Mouse (Mus musculus) urinary bladder, postnatal 14 days (tissue): Measurements from ENCODE around the gene H2-DMa.

Experiments used
- DNase-seq: peaks from one replicate; pipeline ENCODE4 v3.0.0; 2021; ENCODE audit warnings: low spot score

Gene H2-DMa

DNA sequence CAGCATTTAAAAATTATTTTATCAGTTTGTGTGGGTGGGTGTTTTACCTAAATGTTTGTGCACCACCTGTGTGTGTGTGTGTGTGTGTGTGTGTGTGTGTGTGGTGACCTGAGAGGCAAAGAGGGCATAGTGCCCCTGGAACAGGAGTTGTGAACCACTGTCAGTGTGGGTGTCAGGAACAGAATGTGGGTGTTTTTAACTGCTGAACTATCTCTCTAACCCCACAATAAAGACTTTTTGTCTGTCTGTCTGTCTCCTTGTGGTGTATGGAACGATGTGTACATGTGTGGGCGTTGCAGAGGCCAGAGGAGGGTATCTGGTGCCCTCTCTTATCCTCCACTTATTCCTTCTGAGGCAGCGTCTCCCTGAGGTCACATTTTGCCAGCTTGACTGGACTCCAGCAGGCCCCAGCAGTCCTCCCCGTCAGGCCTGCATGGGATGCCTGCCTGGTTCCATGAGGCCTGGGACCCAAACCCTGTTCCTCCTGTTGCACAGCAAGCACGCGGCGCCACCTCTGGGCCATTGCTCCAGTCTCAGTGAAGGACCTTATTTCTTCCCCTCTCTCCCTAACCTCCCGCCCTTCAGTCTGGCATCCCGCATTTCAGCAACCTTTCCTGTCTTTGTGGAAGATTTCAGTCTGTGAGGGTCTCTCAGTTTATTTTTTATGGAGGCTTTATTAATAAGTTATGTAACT is 45.0 kb downstream of the H2-DMa start:
- peak; percentile 10 for DNase-seq

DNA sequence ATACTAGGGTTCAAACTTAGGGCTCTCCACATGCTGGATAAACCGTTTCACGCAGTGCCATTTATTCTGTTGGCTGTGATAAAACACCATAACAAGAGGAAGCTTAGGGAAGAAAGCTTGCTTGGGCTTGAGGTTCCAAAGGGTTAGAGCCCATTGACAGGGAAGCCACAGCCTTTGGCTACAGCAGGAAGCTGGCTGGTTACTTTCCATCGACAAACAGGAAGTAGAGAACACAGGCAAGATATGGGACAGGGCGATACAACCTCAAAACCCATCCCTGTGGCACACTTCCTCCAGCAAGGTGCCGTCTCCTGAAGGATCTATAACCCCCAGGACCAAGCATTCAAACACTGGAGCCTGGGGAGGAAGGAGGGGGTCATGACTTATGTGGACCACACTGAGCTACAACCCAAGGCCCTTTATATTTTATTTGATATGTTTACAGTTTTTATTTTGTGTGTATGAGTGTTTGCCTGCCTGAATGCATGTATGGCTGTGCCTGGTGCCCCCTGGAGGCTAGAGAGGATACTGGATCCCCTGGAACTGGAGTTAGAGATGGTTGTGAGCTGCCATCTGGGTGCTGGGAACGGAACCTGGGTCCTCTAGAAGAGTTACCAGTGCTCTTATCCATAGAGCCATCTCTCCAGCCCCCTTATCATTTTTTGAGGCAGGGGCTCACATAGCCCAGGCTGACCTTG is 45.8 kb downstream of the H2-DMa start:
- no peak for DNase-seq

DNA sequence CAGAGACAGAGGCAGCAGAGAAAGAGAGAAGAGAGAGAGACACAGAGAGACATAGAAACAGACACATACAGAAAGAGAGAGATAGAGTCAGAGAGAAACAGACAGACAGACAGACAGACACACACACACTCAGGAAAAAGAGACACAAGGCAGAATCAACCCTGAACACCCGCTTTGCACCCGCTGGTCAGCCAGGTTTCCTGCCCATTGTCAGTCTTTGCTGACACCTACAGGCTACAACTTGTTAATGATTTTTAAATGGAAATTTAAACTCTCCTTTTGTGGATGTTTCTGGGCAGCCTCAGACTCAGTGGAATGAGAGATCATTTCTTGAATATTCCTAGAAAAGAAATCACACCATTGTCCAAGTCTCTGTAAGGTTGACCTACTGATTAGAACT is 49.9 kb downstream of the H2-DMa start:
- peak; percentile 29 for DNase-seq

DNA sequence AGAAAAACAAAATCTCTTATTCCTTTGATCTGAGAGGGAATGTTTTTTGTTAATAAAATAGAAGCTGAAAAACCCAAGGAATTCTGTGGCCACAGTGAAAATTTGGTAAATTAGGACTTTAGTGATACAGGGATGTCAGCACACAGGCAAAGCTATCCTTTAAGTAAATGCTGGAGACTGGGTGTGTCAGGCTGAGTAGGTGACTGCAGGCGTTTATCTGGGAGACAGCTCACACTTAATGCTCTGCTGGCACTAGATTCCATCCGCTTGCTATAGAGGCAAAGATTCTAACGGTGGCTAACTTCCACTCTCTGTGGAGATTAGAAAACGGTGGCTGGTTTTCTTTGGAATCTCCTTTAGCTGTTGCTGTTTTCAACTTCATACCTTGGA is 51.1 kb downstream of the H2-DMa start:
- no peak for DNase-seq

DNA sequence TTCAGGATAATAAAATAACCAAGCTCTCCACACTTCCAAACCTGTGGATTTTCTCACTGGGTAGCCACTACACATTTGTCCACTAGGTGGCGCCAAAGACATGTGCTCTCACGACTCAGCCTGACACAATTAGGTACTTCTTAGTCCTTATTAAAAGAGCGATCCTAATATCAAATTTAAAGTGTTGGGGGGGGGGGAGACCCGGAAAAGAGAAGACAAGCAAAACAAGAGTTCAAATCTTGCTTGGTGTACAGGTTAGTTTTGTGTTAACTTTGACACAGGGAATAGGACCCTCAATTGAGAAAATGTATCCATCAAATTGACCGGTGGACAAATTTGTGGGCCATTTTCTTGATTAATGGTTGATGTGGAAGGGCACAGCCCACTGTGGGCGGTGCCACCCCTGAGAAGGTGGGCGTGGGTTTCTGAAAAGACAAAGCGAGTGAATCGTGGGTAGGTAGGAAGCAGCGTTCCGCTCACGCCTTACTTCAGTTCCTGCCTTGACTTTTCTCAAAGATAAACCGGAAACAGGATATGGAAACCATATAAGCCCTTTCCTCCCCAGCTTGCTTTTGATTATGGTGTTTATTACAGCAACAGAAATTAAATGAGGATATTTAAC is 51.6 kb downstream of the H2-DMa start:
- peak; percentile 84 for DNase-seq

DNA sequence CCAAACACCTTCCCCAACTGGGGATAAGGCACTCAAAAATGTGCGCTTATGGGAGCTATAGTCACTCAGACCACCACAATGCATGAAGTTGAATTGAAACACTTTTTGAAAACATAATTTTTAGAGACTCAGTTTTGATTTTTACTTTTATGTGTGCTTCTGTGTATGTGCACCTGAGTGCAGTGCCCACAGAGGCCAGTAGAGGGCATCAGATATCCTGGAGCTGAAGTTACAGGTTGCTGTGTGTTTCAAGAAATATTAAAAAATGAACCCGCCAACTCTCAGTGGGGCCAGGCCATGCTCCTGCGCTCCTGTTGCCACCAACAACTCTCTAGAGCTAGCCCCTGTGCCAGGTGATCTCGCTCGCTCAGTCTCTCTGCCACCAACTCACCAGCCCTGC is 53.2 kb downstream of the H2-DMa start:
- no peak for DNase-seq

DNA sequence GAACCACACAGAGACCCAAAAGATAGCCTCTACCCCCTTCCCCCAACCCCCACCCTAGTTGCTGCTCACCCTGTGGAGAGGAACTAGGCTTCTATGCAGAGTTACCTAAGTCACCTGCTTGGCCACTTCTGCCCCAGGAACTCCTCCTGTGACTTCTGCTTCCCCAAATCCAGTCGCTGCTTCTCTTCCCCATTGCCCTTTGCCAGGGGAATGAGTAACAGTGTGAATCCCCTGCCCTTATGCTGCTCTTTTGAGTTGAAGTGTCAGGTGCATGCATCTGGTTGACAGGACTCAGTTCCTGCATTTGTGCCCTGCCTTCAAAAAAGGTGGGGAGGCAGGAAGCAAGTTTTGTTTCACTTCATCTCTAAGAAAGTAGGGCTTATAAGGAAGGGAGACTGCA is 54.7 kb downstream of the H2-DMa start:
- no peak for DNase-seq

DNA sequence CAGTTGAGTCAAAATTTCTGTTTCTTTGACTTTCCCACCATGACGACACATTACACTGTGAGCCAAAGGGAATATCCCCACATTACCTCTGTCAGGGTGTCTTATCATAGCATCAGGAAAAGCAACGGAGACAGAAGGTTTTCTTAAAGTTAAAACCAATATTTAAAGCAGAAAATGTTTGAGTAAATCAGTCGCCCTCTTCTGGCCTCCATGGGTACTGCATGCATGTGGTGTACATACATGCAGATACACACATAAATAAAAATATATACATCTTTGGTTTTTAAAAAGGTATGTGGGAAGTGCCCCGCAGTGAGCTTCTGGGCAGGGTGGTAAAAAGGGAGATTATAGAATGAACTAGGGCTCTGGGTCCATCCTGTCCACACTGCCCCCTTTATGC is 57.8 kb downstream of the H2-DMa start:
- no peak for DNase-seq

DNA sequence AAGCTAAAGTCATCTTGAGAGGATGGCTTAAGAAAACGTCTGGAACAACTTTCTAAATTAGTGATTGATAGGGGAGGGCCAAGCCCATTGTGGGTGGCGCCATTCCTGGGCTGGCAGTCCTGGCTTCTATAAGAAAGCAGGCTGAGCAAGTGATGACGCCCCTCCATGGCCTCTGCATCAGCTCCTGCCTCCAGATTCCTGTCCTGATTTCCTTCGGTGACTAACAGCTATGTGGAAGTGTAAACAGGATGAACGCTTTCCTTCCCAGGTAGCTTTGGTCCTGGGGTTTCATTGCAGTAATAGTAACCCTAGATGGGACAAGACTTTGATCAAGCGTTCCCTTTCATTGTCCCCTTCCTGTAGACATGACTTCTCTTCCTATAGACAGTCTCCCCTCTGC is 59.7 kb downstream of the H2-DMa start:
- no peak for DNase-seq

DNA sequence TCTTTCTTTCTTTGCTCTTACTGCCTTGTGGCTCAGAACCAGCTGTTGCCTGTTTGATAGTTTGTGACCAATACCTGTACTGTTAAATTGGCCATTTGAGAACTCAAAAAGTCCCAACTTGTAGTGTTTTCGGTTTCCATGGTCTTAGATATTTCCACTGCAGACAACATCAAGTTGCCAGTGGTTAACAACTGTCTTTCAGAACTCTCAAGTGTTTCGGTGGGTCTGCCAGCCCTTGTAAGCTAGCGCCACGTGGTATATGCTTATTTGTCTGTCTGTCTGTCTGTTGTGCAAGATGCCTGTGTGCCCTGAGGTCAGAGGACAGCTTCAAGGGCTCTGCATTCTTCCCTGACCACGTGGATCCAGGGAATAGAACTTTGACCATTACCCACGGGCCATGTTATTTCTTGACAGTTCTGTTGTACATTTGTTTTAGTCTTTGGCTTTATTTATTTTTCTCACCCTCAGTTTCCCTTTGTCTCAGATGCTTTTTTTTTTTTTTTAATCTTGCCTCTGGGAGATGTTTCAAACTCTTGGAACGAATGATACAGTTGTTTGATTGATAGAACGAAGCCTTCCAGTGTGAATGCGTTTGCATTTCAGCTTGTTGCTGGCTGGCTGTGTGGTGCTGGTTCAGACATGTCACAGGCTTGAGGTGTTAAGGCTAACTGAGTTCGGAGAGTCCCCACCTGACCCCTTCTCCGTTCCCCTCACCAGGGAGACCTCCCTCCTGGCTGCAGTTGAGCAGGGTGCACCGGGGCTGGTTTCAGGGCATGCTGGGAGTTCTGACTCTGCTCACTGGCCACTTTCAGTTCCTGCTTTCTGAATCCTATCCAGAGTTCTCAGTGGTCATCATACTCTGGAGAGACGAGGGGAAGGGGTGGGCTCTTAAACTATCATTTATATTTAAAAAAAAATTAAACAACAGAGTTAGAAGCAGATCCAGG is 60.8 kb downstream of the H2-DMa start:
- DNase-seq, result no peak

DNA sequence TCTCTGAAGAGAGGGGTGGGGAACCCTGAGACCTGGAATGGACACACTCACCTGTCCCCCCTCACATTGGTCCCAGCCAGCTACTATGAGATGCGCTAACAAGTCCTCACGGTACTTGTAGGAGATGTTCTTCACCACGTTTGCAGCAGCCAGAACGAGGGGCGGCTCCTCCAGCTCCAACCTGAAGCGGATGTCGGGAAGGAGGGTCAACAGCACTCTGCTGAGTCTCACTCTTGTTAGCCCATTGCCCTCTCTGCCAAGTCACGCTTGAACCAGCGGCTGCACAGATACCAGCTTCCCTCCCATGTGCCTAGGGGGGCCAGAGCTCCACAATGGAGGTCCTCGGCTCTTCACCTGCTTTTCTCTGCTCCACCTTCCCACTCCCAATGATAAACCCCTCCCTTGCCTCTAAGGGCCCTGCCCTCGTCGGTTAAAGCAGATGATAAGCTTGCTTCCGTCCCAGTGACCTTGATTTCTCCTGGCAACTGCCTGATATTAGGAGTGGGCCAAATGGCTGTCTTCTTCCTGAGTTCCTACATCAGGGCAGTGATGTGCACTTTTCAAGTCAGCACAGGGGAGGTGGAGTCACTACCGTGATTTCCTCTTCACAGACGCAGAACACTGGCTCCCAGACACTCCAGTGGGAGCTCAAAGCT is 64.4 kb downstream of the H2-DMa start:
- no peak for DNase-seq

DNA sequence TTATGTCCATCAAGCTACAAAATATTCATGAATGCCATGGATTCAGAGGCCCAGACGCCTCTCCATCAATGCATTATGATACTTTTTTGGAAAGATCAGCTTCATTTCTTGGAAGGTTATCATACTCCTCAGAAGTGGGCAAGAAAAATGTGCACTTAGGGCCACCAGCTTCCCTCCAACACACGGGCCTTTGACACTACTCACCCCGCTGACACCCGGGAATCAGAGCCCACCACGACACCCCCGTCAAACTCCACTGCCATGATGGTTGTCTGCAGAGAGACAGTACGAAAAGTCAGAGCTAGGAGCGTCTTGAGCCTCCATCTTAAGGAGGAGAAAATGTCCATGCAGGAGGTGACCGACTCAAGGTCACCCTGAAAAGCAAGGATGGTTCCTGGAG is 66.2 kb downstream of the H2-DMa start:
- DNase-seq, result no peak

DNA sequence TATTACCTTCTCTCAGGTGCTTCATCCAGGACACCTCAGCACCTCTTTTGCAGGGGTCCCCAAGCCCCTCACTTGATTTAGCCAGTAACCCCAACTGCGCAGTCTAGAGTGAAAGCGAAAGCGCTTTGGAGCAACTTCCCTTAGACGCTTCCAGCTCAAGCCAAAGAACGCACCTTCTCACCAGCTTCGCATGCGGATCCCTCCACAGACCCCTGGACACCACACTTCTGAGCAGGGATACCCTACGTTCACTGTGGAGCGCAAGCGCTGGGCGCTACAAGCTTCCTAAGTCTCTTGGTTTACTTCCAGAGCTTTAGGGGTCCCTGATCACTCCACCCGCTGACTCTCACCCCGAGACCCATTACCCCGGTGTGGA is 67.5 kb downstream of the H2-DMa start:
- no peak for DNase-seq

DNA sequence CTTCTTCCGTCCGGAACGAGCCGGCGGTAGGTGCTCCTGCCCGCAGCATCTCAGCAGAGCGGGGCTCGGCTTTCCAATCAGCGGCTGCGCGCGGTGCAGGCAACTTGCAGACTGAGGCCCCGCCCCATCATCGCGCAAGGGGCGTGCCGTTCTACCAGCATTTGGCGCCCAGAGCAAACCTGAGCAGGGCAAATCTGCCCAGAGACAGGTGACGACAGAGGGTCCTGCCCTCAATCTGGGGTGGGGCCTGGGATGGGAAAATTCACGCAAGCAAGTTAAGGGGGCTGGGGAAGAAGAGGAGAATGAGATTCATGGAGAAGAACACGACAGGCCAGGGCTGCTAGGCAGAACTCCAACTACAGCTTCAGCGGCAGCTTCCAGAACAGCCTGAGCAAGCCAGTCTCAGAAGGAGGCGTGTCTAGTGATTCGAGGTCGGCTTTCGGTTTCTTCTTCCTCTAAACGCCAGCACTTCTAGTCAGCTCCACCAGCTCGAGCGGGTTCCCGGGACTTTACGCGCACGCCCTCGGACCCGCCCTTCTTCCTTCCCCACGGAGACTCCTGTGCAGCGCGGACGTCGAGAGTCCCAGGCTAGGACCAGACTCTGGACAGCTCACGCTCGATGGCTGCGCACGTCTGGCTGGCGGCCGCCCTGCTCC is 68.0 kb downstream of the H2-DMa start, which contains the start of the genes Tap1 and Psmb9:
Gene Tap1 (plus strand): TSS at position 293 of the 656 bp plus-strand sequence.
Gene Psmb9 (minus strand): TSS at position 504 of the 656 bp plus-strand sequence.
- DNase-seq, result peak; percentile 99

DNA sequence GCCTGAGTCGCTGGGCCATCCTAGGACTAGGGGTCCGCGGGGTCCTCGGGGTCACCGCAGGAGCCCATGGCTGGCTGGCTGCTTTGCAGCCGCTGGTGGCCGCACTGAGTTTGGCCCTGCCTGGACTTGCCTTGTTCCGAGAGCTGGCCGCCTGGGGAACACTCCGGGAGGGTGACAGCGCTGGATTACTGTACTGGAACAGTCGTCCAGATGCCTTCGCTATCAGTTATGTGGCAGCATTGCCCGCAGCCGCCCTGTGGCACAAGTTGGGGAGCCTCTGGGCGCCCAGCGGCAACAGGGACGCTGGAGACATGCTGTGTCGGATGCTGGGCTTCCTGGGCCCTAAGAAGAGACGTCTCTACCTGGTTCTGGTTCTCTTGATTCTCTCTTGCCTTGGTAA is 68.7 kb downstream of the H2-DMa start:
- DNase-seq, result peak; percentile 53
